Mouse (Mus musculus): ENCODE results near the gene Ptprz1.

DNA sequence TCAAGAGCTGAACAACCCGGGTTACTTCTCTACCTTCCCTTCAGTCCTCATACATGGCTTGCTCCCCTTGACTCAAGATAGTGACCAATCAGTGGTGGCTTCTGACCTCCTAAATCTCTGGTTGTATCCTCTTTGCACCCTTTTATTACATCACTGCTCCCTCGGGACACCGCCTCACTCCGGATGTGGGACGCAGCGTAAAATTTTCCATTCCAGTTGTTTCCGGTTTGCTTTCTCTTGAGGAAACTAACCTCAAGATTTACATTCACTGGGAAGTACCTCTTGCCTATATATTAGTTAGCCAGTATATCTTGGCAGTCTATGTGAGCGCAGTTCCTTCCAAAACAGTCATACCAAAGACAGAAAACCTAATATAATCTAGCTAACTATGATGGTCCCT lies 14.0 kb downstream of the Ptprz1 start:
- TF ChIP-seq CTCF (IDR thresholded peaks at IDR 0.05; ENCODE audit: control insufficient read depth, insufficient read depth, low read length) (no peak), POLR2A (IDR thresholded peaks at IDR 0.05; ENCODE audit: borderline replicate concordance, control insufficient read depth, low read depth, low read length) (no peak)

Measured in bone marrow, adult 2 months (tissue).